Mouse (Mus musculus): ENCODE results near the gene Iqgap2.

GRCm38 (mm10) chr13:95855537-95855936 lies 36.2 kb downstream of the Iqgap2 start:
- TF ChIP-seq CTCF (conservative IDR thresholded peaks at IDR 0.05; ENCODE audit: insufficient read depth, insufficient read length, low read depth, low read length) = no peak
- no peak for TF ChIP-seq POLR2A (IDR thresholded peaks at IDR 0.05; ENCODE audit: low read depth, low read length)
